Mouse (Mus musculus): ENCODE data around the gene Nfia. TPM values are rescaled to one million over a fixed set of nuclear protein-coding genes. Genes with fewer than 3 reads are reported as not detected.
A peak's percentile ranks its signal among the peaks of the same experiment; 100 is the strongest.

Gene Nfia
- total RNA-seq, 4 experiments from 2014 or later: 117 to 145 (median 127) TPM

- DNase-seq: no peak
Measured at GRCm38 (mm10) chr4:98076106-98076505, 303.6 kb downstream of the Nfia start.

GRCm38 (mm10) chr4:98076624-98077023 is 304.1 kb downstream of the Nfia start:
- DNase-seq: no peak

DNA sequence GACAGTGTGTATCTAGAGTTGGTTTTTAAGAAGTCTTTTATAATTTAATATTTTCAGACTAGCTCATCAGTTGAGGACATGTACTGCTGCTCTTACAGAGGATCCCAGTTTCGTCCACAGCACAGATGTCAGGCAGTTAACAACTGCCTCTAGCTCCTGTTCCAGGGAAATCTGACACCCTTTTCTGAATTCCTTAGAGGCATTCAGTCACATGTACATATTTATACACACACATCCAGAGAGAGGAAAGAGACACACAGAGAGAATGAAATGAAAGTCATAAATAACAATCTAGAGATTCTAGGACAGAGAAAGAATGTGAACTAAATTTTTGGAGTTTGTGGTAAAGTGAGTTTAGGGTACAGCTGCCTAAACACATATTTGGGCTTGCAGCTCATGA is 308.1 kb downstream of the Nfia start:
- DNase-seq: no peak

- DNase-seq: no peak
Measured at GRCm38 (mm10) chr4:98081962-98082361, 309.4 kb downstream of the Nfia start.

DNA sequence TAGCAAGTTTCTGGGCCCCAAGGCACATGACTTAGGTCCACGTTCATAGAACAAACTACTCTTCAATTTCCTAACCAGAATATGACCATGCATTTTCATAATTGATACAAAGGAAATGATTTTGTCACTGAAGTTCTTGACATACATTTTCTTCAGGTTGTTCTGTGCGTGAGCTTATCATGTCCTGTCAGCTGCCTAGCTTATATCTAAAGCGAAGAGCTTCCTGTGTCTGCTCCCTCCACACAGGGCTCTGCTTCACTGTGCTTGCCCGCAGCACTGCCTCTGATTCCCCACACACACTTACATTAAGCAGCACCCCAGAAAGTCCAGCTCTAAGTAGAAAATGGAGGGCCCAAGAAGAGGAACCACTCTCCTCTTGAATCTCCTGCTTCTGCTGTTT is 310.0 kb downstream of the Nfia start:
- DNase-seq: no peak

GRCm38 (mm10) chr4:98085060-98085459 is 312.5 kb downstream of the Nfia start:
- no peak for DNase-seq

GRCm38 (mm10) chr4:98086976-98087375 is 314.4 kb downstream of the Nfia start:
- no peak for DNase-seq

- no peak for DNase-seq
Measured at GRCm38 (mm10) chr4:98089985-98090384, 317.5 kb downstream of the Nfia start.

DNA sequence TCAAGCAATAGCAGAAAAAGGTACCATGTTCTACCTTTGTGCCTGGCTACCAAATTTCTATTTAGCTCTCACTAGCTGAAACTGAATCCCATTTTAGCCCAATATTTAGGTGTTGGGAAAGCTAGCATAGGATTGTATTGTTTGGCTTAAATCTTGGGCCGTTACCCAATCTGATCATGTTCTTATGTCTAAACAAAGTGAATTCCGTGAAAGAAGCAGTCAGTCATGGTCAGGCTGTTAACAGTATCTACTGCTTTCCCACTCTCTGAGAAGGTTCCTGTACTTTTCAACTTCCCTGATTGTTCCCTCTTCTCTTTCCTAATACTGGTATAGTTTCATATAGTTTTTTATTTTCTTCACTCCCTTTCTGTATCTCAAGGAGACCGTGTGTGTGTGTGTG is 318.1 kb downstream of the Nfia start:
- no peak for DNase-seq

DNA sequence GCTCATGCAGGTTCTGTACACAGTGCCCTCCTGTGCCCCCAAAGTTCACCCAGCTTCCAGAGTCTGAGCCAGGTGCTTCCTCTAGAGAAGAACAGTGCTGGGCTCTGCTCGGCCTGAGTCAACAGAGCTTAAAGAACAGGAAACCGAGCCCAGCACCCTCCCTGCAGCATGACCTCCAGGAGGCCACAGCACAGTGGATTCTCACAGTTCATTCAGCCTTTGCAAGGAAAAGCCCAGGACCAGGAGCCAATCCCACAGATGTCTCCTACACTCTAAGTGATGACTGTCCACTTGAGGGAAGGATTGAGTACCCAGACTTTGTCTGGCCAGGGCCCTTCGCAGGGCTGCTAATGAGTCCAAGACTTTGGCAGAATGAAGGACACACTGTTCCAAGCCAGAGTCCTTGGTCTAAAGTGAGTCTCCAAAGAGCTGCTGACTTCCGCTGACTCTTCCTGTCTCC is 318.9 kb downstream of the Nfia start:
- DNase-seq: peak; percentile 65

DNA sequence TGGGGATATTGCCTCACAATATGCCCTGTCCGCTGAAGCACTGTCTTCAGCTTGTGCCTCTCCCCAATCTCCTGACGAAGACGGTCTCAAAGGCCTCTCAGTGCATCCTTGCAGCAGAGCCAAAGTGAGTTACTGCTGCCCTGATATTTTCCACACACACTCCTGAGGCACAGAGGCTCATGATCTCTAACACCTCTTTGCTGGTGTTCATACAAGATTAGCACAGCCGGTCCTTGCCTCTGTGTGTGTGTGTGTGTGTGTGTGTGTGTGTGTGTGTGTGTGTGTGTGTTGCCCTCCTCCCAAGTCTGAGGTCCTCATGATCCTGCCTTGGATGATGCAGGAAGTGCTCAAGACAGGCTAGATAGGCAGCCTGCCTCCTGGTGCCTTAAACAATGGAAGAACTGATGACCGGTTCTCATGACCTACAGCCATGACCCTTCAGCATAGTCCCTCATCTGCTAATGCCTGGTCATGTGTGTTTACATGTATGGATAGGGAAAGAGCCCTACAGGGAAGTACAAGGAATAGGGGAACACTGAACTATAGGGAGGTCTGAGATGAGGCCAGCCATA is 319.5 kb downstream of the Nfia start:
- no peak for DNase-seq

DNA sequence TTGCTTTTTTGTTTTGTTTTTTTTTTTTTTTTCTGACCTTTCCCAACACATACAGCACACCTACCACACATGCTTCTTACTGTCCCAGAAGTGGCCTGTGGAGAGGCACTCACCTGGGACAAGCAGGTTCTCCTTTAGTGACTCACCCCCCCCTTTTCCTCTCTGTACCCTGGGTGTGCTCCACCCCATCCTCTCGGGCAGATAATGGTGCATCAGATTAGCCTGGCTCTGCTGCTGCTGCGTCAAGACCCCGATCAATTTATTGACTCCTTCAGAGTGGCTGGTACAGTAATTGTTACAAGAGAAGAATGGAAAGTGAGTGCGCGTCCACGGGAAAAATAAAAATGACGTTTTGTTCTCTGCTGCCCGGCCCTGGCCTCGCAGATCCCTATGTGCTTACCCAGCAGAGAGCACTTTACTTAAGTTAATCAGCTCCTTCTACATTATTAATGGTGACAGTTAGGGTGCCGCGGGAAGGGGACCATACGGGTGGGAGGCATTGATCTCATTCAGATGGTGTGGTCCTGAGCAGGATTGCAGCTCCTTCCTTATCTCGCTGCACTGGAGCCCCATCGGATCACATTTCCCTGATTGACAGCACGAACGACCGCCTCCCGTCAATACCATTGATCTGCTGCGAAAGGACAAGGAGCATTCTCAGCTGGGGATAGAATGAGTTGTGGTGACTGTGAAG is 321.7 kb downstream of the Nfia start:
- DNase-seq: no peak

- no peak for DNase-seq
Measured at GRCm38 (mm10) chr4:98095060-98095459, 322.5 kb downstream of the Nfia start.

DNA sequence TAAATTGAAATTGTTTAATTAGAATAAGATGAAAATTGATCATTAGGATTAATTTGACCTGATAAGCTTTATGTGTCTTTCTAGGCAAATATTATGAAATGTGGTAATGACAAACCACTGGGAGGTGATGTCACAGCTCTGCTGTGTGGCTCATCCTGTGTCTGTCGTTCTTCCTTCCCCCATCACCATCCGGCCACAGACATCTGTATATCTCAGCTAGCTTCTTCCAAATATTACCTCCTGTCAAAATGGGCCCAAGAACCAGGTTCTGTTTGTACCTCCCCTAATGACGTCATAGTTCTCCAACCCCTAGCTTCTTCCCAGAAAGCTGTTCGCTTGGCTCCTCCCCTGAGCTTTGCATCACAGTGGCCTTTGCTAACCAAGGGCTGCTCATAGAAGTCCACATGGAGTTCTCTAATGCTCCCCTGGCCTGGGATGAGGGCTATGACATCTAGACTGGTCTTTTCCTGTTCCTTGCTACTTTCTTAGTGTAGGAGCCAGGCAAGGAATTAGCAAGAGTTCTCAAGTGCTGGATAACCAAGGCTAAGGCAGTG is 324.6 kb downstream of the Nfia start:
- DNase-seq: no peak

DNA sequence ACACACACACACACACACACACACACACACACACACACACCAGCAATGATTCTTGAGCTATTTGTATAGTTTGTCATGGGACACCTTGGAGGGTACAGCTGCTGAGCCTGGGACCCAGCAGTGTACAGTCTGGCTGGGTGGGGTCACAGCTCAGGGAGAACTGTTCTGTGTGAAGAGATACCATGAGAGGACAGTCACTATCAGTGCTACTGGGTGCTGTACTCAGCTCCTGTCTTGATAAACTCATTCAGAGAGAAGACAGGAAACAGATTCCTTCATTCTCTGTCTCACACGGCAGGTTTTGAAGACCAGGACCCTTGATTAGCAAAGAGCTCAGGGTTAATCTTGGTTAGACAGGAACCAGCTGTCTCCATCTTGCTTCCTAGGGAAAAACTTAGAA is 326.1 kb downstream of the Nfia start:
- no peak for DNase-seq

DNA sequence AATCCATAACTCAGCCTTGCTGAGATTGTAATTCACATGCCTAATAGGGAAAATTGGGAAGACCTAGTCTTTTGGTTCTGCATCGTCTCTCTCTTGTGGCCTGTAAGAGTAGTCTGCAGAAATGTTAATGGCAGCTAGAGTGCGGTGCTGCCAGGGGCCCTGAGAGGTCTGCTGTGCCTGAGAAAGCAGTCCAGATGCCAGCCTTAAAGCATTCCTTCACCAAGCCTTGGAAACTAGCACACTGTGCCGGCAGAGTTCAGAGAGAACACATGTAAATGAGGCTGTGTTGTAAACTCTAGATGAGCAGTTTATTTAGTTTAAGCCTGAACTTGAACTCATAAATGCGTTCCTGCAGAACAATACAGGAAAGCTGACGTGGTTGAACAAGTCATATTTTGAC is 326.9 kb downstream of the Nfia start:
- DNase-seq: no peak

GRCm38 (mm10) chr4:98101153-98102096 is 328.9 kb downstream of the Nfia start:
- no peak for DNase-seq

DNA sequence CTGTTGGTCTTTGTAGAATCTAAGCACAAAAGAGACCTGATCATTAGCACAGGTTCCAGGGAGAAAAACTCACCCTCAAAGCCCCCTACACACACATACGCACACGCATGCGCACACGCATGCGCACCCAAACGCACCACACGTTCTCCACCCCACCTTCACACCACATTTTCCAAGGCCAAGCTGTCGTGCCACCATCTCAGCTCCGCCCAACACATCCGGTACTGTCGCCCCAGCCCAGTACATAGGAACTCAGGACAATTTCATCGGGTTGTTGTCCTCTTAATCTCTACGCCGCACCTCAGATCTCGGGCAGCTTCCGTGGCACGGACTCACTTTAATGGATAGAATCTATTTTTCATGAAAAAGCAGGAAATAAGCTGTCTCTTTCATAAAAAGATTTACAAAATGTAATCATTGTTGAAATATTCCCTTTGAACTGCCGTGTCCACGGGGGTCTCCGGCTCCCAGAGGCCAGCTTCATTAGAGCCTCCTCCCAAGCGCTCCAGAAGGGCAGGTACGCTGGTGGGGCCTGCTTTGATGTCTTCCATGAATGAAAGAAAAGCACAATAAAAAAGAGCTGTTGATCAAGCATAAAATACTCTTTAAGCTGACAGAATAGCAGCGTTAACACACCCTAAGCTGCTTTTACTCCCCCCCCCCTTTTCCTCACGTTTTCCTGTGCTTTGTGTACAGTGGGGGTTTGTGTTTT is 330.2 kb downstream of the Nfia start:
- no peak for DNase-seq

- no peak for DNase-seq
Measured at GRCm38 (mm10) chr4:98103337-98103666, 330.8 kb downstream of the Nfia start.

GRCm38 (mm10) chr4:98104161-98104560 is 331.6 kb downstream of the Nfia start:
- DNase-seq: peak; percentile 83

- no peak for DNase-seq
Measured at GRCm38 (mm10) chr4:98104911-98105702, 332.6 kb downstream of the Nfia start.

DNA sequence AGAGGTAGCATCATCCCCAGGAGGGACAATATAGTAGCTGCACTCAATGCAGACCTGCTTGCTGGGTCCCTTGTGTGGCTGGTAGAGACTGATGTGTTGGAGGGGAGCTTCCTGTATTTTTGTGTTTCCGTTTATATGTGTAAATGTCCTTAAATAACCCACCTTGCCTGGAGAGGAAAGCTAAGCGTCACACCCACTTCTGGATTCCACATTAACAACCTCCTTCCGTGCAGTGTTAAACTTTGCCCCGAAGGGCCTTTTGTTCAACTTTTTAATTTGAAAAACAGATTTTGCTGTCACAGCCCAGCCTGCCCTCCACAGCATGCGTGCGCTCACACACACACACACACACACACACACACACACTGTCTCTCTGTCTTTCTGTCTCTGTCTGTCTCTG is 333.4 kb downstream of the Nfia start:
- no peak for DNase-seq
